9 mouse cellular contexts compared by ENCODE assay signal in genomic region chr8:109551663-109552062, GRCm38 (mm10). TPM values are rescaled to one million over a fixed set of nuclear protein-coding genes. Genes with fewer than 3 reads are reported as not detected.
DNase-seq lines count a peak whose midpoint lies in the region; ATAC-seq and TF ChIP-seq lines count a peak whose summit lies in the region.
"Had no signal": no experiment of that assay in that cellular context is flagged by ENCODE, and none has a peak within 500 bp of the region (broad histone marks: within the 10 kb centered on the region; RNA-seq: fewer than 3 reads in every experiment).

No protein-coding gene starts in this region.

- TF ChIP-seq CTCF in cerebellum, adult 2 months (IDR thresholded peaks at IDR 0.05; ENCODE audit: borderline replicate concordance, insufficient read depth, low read depth, low read length) = 0 out of 2 replicates have a peak, but pooled peaks have one; percentile 17

- no peak for DNase-seq in cerebellum, adult 2 months
- DNase-seq in cerebellum, postnatal 36 days = no peak
- DNase-seq in left cerebral cortex, postnatal 4 days = peak; percentile 29
- no peak for DNase-seq in left cerebral cortex, postnatal 25 days (ENCODE audit: low spot score in 2 of 2)
- DNase-seq in brain, adult 2 months (ENCODE audit: low read depth, low spot score) = peak; percentile 20
- peak; percentile 33 for DNase-seq in mesoderm, embryonic 11.5 days (ENCODE audit: low read depth, low spot score)
- DNase-seq in frontal cortex, postnatal 10 days (ENCODE audit: low spot score in 2 of 2) = no peak

- no peak overlapping the region for H3K27ac ChIP-seq in cerebellum, adult 2 months (ENCODE audit: insufficient read depth, low read length)

- WGBS in cerebellum, adult 2 months = 39% methylated on average over 3 of the region's 3 CpGs

- no peaks in the 10 kb centered on the region for H3K4me1 ChIP-seq in cerebellum, adult 2 months (ENCODE audit: control insufficient read depth, insufficient read depth, low read length)

- no peak overlapping the region for H3K4me3 ChIP-seq in cerebellum, adult 2 months (replicated peaks; ENCODE audit: insufficient read depth, low read depth, low read length)
- H3K4me3 ChIP-seq: myocyte had no signal

- no peak for TF ChIP-seq POLR2A in cerebellum, adult 2 months (IDR thresholded peaks at IDR 0.05; ENCODE audit: borderline replicate concordance, insufficient read depth, low read length)

- intact Hi-C loops in left cerebral cortex, postnatal 4 days (cut with DNase I) = no loop called here
- intact Hi-C loops in left cerebral cortex, postnatal 25 days (cut with DNase I) = no loop called here

- no peaks in the 10 kb centered on the region for H3K27me3 ChIP-seq in cerebellum, adult 2 months (ENCODE audit: control insufficient read depth, insufficient read depth, low read length)

- ATAC-seq in monocyte, adult 5-6 weeks (replicated peaks; ENCODE audit: insufficient number of reproducible peaks, low FRiP score, low TSS enrichment, poor library complexity, severe bottlenecking) = no peak

RNA-seq across cellular contexts. Expression of gene Dhx38, which starts 14.0 kb away (rescaled TPM):
- 23.8 and 25.3 TPM in 2 replicates for polyA plus RNA-seq in cerebellum, adult 2 months (2012; rRNA removed)
- total RNA-seq in left cerebral cortex, postnatal 4 days (2021) = 10 to 100 TPM; 25.9 to 26.6 TPM
- 10 to 100 TPM; 26.3 to 28.2 TPM for total RNA-seq in left cerebral cortex, postnatal 25 days (2021)
- total RNA-seq in monocyte, adult 5-6 weeks (2017) = 89.8 to 95.4 TPM (median 90.7 TPM) in 3 replicates

RNA-seq across cellular contexts. Expression of gene Txnl4b, which starts 14.0 kb away (rescaled TPM):
- 9.8 and 10.3 TPM in 2 replicates for polyA plus RNA-seq in cerebellum, adult 2 months (2012; rRNA removed)
- 1 to 10 TPM; 8.7 to 9.2 TPM for total RNA-seq in left cerebral cortex, postnatal 4 days (2021)
- 10 to 100 TPM; 14.8 to 17.5 TPM for total RNA-seq in left cerebral cortex, postnatal 25 days (2021)
- 8.9 to 10.1 TPM (median 9.8 TPM) in 3 replicates for total RNA-seq in monocyte, adult 5-6 weeks (2017)

RNA-seq across cellular contexts. Expression of gene Hp, which starts 27.3 kb away (rescaled TPM):
- polyA plus RNA-seq in cerebellum, adult 2 months (2012; rRNA removed) = 0.38 and 0.44 TPM in 2 replicates
- under 1 TPM in 1 of 2 experiments, not detected in 1; 0.60 TPM for total RNA-seq in left cerebral cortex, postnatal 4 days (2021)
- under 1 TPM in 1 of 2 experiments, not detected in 1; 0.57 TPM for total RNA-seq in left cerebral cortex, postnatal 25 days (2021)
- 90.5 to 206 TPM (median 128 TPM) in 3 replicates for total RNA-seq in monocyte, adult 5-6 weeks (2017)
- polyA plus RNA-seq: myocyte had no signal

RNA-seq across cellular contexts. Expression of gene Dhodh, which starts 56.8 kb away (rescaled TPM):
- 29.4 and 31.6 TPM in 2 replicates for polyA plus RNA-seq in cerebellum, adult 2 months (2012; rRNA removed)
- 10 to 100 TPM; 19.0 to 19.9 TPM for total RNA-seq in left cerebral cortex, postnatal 4 days (2021)
- total RNA-seq in left cerebral cortex, postnatal 25 days (2021) = 10 to 100 TPM; 15.2 to 18.1 TPM
- 6.1 to 12.4 TPM (median 11.2 TPM) in 3 replicates for total RNA-seq in monocyte, adult 5-6 weeks (2017)

RNA-seq across cellular contexts. Expression of gene Pmfbp1, which starts 57.8 kb away (rescaled TPM):
- 0.36 and 0.80 TPM in 2 replicates for polyA plus RNA-seq in cerebellum, adult 2 months (2012; rRNA removed)
- under 1 TPM in 1 of 2 experiments, not detected in 1; 0.12 TPM for total RNA-seq in left cerebral cortex, postnatal 4 days (2021)
- under 1 TPM; 0.25 to 0.30 TPM for total RNA-seq in left cerebral cortex, postnatal 25 days (2021)
- total RNA-seq in monocyte, adult 5-6 weeks (2017) = 0.38 to 1.2 TPM in 2 of 3 replicates, not detected in the other
- polyA plus RNA-seq: myocyte had no signal

Comparison
In these comparisons a context has a peak if more than half of its experiments do, and no peak if none do; other contexts are left out.
1. DNase-seq: peak in left cerebral cortex, postnatal 4 days (single experiment), brain, adult 2 months (single experiment) and mesoderm, embryonic 11.5 days (single experiment); none in cerebellum, adult 2 months (0 of 2), cerebellum, postnatal 36 days (0 of 2), left cerebral cortex, postnatal 25 days (0 of 2) and frontal cortex, postnatal 10 days (0 of 2).
2. RNA of gene Hp, which starts 27.3 kb away (total RNA-seq): 90.5 to 206 TPM in monocyte, adult 5-6 weeks; 0.60 TPM in left cerebral cortex, postnatal 4 days and 0.57 TPM in left cerebral cortex, postnatal 25 days; every median in the first group is over 10 times any median in the second.